Mouse (Mus musculus) right cerebral cortex, adult 18-20 months (tissue): ENCODE data around the gene Sgcd.

ENCODE experiments used
- DNase-seq: peaks from one replicate; pipeline ENCODE4 v3.0.0; 2022; ENCODE audit warnings: mixed read lengths

Sgcd gene

GRCm38 (mm10) chr11:47129166-47129565 lies 859.6 kb downstream of the Sgcd start:
- no peak for DNase-seq

- DNase-seq: no peak
These were observed 860.4 kb downstream of the Sgcd start for GRCm38 (mm10) chr11:47128331-47128730.

GRCm38 (mm10) chr11:47120874-47121273 lies 867.9 kb downstream of the Sgcd start:
- DNase-seq: no peak

- no peak for DNase-seq
These were observed 870.9 kb downstream of the Sgcd start for GRCm38 (mm10) chr11:47117896-47118295.

DNA sequence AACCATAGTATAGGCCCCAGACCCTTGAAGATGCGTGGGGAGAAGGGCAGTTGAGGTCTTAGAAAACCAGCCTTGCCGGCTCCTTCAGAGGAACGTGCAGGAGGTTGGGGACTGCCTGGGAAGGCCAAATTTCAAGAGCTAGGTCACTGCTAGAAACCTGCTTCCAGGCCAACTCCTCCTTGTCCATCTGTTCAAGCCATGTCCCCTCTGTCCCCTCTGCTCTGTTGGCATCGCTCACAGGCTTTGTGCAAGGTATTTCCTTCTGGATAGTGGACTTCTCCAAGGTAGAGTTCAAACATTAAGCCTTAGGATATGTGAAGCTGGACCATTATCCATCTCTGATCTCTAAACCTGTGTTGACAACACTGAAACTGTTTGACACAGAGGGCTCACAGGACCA lies 874.4 kb downstream of the Sgcd start:
- DNase-seq: no peak

- no peak for DNase-seq
These were observed 875.7 kb downstream of the Sgcd start for GRCm38 (mm10) chr11:47113081-47113480.

GRCm38 (mm10) chr11:47110314-47110713 lies 878.5 kb downstream of the Sgcd start:
- DNase-seq: peak; percentile 4

- no peak for DNase-seq
These were observed 881.1 kb downstream of the Sgcd start for GRCm38 (mm10) chr11:47107661-47108060.

DNA sequence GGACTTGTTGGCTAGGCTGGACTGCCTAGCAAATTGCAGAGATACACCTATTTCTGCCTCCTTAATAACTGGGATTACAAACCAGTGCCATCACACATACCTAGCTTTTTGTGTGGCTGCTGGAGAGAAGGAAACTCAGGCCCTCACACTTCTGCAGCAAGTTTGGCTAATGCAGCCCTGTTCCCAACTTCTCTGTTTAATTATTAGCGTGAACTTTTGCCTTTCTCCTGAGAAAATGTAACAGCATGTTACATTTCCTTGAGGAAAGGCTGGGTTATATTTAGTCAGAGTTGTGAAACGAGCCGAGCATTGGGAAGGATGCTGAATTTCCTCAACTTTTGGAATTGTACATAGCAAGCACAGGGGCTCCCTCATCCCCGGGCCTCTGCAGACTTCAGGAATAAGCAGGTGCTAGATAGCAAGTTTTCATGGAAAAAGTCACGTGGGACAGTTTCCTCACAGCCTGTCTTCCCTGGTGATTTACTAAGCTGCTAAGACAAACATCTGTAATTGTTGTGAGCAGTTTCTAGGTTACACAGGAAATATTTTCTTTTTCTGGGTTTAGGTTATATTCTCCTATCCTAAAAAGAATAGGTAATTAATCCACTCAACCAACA lies 895.4 kb downstream of the Sgcd start:
- DNase-seq: no peak

- no peak for DNase-seq
These were observed 906.3 kb downstream of the Sgcd start for GRCm38 (mm10) chr11:47082517-47082916.

- DNase-seq: no peak
These were observed 915.2 kb downstream of the Sgcd start for GRCm38 (mm10) chr11:47073538-47073937.

DNA sequence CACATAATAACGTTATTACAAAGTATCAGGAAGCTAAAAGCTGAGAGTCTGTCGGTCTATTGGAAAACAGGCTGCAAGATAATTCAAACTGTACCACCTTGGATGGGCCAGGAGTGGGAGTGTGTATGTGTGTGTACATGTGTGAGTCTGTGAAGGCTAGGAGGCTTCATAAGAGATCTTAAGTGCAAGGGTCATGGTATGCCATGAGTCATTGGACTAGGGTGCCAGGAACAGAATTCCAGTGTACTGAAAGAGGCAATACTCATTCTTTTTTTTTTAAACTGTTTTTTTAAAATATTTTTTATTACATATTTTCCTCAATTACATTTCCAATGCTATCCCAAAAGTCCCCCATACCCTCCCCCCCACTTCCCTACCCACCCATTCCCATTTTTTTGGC lies 917.6 kb downstream of the Sgcd start:
- no peak for DNase-seq

- DNase-seq: no peak
These were observed 918.9 kb downstream of the Sgcd start for GRCm38 (mm10) chr11:47069769-47070384.

DNA sequence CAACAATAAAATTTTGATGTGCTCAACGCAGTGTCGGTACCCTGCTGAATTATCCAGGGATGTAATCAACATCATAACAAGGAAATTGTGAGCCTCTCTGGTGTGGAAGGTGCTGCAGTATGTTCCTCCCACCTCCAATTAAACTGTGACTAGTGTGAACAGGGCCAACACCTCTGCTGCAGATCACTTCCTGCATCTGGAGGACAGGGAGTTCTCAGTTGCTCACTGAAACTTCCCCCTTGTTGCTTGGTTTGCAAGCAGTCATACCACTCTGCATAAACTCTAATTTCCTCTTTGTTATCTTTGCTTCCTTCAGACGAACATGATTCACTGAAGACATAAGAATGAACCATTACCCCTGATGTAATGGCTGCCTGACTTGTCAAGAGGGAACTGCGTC lies 925.1 kb downstream of the Sgcd start:
- DNase-seq: no peak

GRCm38 (mm10) chr11:47050390-47050789 lies 938.4 kb downstream of the Sgcd start:
- no peak for DNase-seq

DNA sequence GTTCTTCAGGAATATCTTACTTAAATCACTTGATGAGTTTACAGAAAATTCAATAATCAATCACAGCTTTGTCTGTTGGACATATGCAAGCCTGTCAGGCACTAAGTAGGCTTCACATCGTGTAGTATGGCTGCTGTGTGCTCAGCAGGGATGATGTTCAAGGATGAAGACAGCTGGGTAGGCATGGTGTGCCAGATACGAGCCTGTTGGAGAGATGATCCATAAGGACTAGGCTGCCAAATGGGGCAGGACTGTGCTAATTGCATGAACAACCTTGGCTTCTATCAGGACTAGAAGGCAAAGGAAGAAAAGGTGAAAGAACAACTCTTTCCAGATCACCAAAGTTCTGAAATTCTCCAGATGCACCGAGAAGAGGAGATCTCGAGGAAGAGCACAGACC lies 939.0 kb downstream of the Sgcd start:
- DNase-seq: no peak

- DNase-seq: no peak
These were observed 956.5 kb downstream of the Sgcd start for GRCm38 (mm10) chr11:47032318-47032717.

DNA sequence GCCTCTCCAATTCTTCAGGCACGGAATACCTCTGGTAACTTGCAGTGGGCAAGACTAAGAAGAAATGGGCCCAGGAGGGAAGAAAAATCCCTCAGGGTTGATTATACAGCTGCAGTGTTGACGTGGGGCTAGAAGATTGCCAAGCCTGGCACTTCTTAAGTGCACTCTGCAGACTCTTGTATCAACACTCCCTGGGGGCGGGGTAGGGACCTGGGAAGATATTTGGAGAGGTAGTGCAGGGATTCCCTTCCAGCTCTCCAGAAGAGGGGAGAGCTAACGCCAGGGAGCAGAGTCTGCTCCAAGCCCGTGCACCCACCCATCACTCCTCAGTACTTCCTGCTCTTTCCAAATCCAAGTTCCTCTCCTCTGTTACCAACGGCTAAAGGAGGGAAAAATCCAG lies 967.9 kb downstream of the Sgcd start:
- no peak for DNase-seq

GRCm38 (mm10) chr11:47018139-47018538 lies 970.6 kb downstream of the Sgcd start:
- no peak for DNase-seq

- no peak for DNase-seq
These were observed 973.1 kb downstream of the Sgcd start for GRCm38 (mm10) chr11:47015683-47016082.

DNA sequence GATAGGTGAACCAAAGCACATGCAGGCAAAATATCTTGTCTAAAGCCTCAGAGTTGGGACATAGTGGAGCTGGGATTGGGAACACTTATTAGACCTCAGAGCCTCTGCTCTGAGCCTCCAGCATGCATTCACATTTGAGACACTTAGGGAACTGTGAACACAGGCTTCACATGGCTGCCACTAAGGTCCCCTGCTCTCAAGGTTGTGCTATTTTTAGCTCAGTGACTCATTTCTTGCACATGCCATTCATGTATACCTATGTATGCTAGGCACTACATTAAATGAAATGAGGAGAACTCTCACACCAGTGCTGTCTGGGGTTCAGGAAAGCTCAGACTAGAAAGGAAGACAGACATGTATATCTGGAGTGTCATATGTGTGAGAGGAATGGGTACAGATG lies 974.5 kb downstream of the Sgcd start:
- DNase-seq: no peak

- no peak for DNase-seq
These were observed 978.6 kb downstream of the Sgcd start for GRCm38 (mm10) chr11:47010166-47010565.

GRCm38 (mm10) chr11:47005301-47005875 lies 983.4 kb downstream of the Sgcd start:
- no peak for DNase-seq

DNA sequence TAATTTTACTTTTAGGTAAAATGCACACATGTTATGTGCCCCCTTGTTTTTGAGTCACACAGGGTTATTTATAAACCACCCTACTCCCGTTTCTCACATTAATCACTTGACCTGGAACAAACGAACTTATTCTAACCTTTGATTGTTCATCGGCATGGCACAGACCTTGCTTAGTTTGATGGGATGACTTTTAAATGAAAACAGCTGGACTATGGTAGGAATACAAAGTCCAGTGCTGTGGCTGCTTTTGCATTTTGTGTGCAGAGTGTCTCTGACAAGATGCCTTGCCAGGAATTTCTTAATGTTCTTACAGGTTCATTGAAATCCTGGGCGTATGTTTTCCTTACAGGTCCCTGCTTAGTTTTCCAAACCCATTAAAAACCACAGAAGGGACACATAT lies 1049.5 kb downstream of the Sgcd start:
- no peak for DNase-seq

- no peak for DNase-seq
These were observed 1063.8 kb downstream of the Sgcd start for GRCm38 (mm10) chr11:46924946-46925345.
